Mouse (Mus musculus) fat pad, adult 2 months (tissue): ENCODE results near the gene Ntm.

Experiments used
- DNase-seq: peaks from one replicate; pipeline ENCODE4 v3.0.0-alpha.2; 2011; ENCODE audit warnings: low read depth, low spot score; ENCODE audit errors: extremely low read depth

Ntm gene

GRCm38 (mm10) chr9:29413126-29413525 is 549.8 kb downstream of the Ntm start:
- DNase-seq, result no peak

GRCm38 (mm10) chr9:29412181-29412771 is 550.7 kb downstream of the Ntm start:
- DNase-seq, result no peak

GRCm38 (mm10) chr9:29411408-29412180 is 551.3 kb downstream of the Ntm start:
- DNase-seq, result no peak

- DNase-seq, result no peak
Measured at GRCm38 (mm10) chr9:29410728-29411407, 552.1 kb downstream of the Ntm start.

GRCm38 (mm10) chr9:29410284-29410683 is 552.7 kb downstream of the Ntm start:
- no peak for DNase-seq

GRCm38 (mm10) chr9:29409216-29409907 is 553.6 kb downstream of the Ntm start:
- DNase-seq, result no peak

GRCm38 (mm10) chr9:29407954-29408353 is 555.0 kb downstream of the Ntm start:
- no peak for DNase-seq

GRCm38 (mm10) chr9:29406973-29407372 is 556.0 kb downstream of the Ntm start:
- no peak for DNase-seq

- DNase-seq, result peak; percentile 67
Measured at GRCm38 (mm10) chr9:29406046-29406445, 556.9 kb downstream of the Ntm start.

- no peak for DNase-seq
Measured at GRCm38 (mm10) chr9:29400151-29400550, 562.8 kb downstream of the Ntm start.

GRCm38 (mm10) chr9:29396101-29396500 is 566.8 kb downstream of the Ntm start:
- DNase-seq, result no peak

GRCm38 (mm10) chr9:29393136-29393535 is 569.8 kb downstream of the Ntm start:
- DNase-seq, result no peak

GRCm38 (mm10) chr9:29390796-29391517 is 572.0 kb downstream of the Ntm start:
- no peak for DNase-seq

- no peak for DNase-seq
Measured at GRCm38 (mm10) chr9:29389224-29389623, 573.7 kb downstream of the Ntm start.

- DNase-seq, result no peak
Measured at GRCm38 (mm10) chr9:29387136-29387535, 575.8 kb downstream of the Ntm start.

GRCm38 (mm10) chr9:29377172-29378002 is 585.6 kb downstream of the Ntm start:
- no peak for DNase-seq

GRCm38 (mm10) chr9:29371341-29371740 is 591.6 kb downstream of the Ntm start:
- DNase-seq, result no peak

GRCm38 (mm10) chr9:29369621-29370020 is 593.3 kb downstream of the Ntm start:
- DNase-seq, result no peak

- DNase-seq, result no peak
Measured at GRCm38 (mm10) chr9:29368291-29368690, 594.6 kb downstream of the Ntm start.

GRCm38 (mm10) chr9:29357796-29358195 is 605.1 kb downstream of the Ntm start:
- DNase-seq, result no peak
